Mouse (Mus musculus): ENCODE measurements around the gene Tedc1.

DNA sequence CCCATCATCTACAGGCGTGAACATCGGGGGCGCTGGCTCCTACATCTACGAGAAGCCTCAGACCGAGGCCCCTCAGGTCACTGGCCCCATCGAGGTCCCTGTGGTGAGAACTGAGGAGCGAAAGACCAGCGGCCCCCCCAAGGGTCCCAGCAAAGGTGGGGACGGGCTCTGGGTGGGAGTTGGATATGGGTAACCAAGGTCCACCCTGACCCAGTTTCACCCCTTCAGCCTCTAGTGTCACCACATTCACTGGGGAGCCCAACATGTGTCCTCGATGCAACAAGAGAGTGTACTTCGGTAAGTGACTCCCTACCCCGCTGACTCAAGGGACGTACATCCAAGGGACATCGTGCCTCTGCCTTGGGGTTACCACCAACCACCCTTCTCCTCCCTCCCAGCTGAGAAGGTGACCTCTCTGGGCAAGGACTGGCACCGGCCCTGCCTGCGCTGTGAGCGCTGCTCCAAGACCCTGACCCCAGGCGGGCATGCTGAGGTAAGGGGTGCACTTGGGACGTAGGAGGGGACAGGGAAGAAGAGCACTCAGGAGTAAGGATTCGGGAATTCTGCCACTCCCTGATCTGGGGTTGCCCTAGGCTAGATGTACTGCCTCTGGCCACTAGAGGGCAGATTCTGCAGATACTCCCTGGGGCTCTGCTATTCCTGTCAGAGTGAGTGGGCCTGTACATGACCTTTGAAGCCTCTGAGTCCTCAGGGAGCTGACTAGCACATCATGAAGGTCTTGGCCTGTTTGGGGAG lies 12.0 kb upstream of the Tedc1 start:
- TF ChIP-seq CTCF (IDR thresholded peaks at IDR 0.05; ENCODE audit: borderline replicate concordance, extremely low read depth, insufficient read depth, insufficient read length), result peak; percentile 69
- no peak for TF ChIP-seq POLR2A (IDR thresholded peaks at IDR 0.05; ENCODE audit: borderline replicate concordance, extremely low read depth, insufficient read depth, insufficient read length, poor library complexity, severe bottlenecking)

All from brain, embryonic 14.5 days (tissue).